In genomic region chr17:35141971-35142370, GRCm38 (mm10) we compare ENCODE assay signal across 29 mouse cellular contexts. TPM values are rescaled to one million over a fixed set of nuclear protein-coding genes. Genes with fewer than 3 reads are reported as not detected.
DNase-seq lines count a peak whose midpoint lies in the region; ATAC-seq lines count a peak whose summit lies in the region.
"Had no signal": no experiment of that assay in that cellular context is flagged by ENCODE, and none has a peak within 500 bp of the region (broad histone marks: within the 10 kb centered on the region; RNA-seq: fewer than 3 reads in every experiment).

No protein-coding gene starts in this region.

- no peaks in the 10 kb centered on the region for H3K9me3 ChIP-seq in neural tube, embryonic 12.5 days
- H3K9me3 ChIP-seq: embryonic facial prominence, embryonic 13.5 days; intestine, embryonic 15.5 days; neural tube, embryonic 13.5 days had no signal

- no peaks in the 10 kb centered on the region for H3K27me3 ChIP-seq in neural tube, embryonic 12.5 days (replicated peaks)
- H3K27me3 ChIP-seq: embryonic facial prominence, embryonic 13.5 days; intestine, embryonic 15.5 days; neural tube, embryonic 13.5 days had no signal

- ATAC-seq in neural tube, embryonic 12.5 days (ENCODE audit: low FRiP score, low read depth) = no peak
- ATAC-seq: CD4-positive, CD25-positive, alpha-beta regulatory T cell, adult 4 months; forebrain, postnatal 0 days; hindbrain, postnatal 0 days; intestine, embryonic 15.5 days had no signal

- H3K27ac ChIP-seq in neural tube, embryonic 12.5 days = no peak overlapping the region
- H3K27ac ChIP-seq: embryonic facial prominence, embryonic 13.5 days; hindbrain, embryonic 10.5 days; hindbrain, postnatal 0 days; intestine, embryonic 15.5 days; kidney, postnatal 0 days; liver, embryonic 14.5 days; neural tube, embryonic 13.5 days; stomach, postnatal 0 days had no signal

- WGBS in neural tube, embryonic 12.5 days = 92% methylated on average over 6 of the region's 6 CpGs

- no peak for DNase-seq in neural tube, embryonic 10.5 days (ENCODE audit: extremely low spot score, low spot score)
- DNase-seq in adrenal gland, adult (ENCODE audit: inconsistent age in 2 of 2, low spot score in 1 of 2) = peak; percentile 94 to 96
- DNase-seq in adrenal gland, postnatal 10 days = peak; percentile 86
- peak; percentile 86 for DNase-seq in testis, postnatal 10 days (ENCODE audit: low spot score)
- no peak for DNase-seq in spleen, adult 18-20 months
- no peak for DNase-seq in gastrocnemius, postnatal 10 days
- DNase-seq: cerebellum, adult 11 months; cerebellum, postnatal 10 days; forebrain, postnatal 0 days; heart, postnatal 14 days; kidney, adult 8-10 months; liver; lung, embryonic 14.5 days; lung, postnatal 14 days; midbrain, embryonic 14.5 days; right cerebral cortex, adult 18-20 months; thymus, postnatal 36 days had no signal

- H3K4me1 ChIP-seq in neural tube, embryonic 12.5 days = peaks cover 15% of the 10 kb centered on the region

- H3K4me2 ChIP-seq in neural tube, embryonic 12.5 days (replicated peaks) = no peak overlapping the region
- H3K4me2 ChIP-seq: embryonic facial prominence, embryonic 13.5 days; intestine, embryonic 15.5 days; lung, embryonic 14.5 days; neural tube, embryonic 13.5 days had no signal

- peaks cover 89% of the 10 kb centered on the region for H3K36me3 ChIP-seq in neural tube, embryonic 12.5 days

- peak overlapping the region; percentile 38; the same call in 1 of the 2 replicates for H3K9ac ChIP-seq in neural tube, embryonic 12.5 days
- H3K9ac ChIP-seq: embryonic facial prominence, embryonic 13.5 days; forebrain, postnatal 0 days; intestine, embryonic 15.5 days; liver, embryonic 14.5 days; lung, embryonic 14.5 days; neural tube, embryonic 13.5 days had no signal

- H3K4me3 ChIP-seq in neural tube, embryonic 12.5 days = no peak overlapping the region
- H3K4me3 ChIP-seq: embryonic facial prominence, embryonic 13.5 days; intestine, embryonic 15.5 days; neural tube, embryonic 13.5 days had no signal

RNA-seq across cellular contexts. Expression of gene Bag6, which starts 7.0 kb away (rescaled TPM):
- polyA plus RNA-seq in neural tube, embryonic 12.5 days (2016; fragmentation: Nextera tagmentation; extraction: Ambion mirVana) = 82.8 and 84.5 TPM in 2 replicates
- total RNA-seq in adrenal gland, postnatal 10 days (2021) = 100 to 1,000 TPM; 300 to 349 TPM
- total RNA-seq in gastrocnemius, postnatal 10 days (2021) = 100 to 1,000 TPM; 217 to 220 TPM

RNA-seq across cellular contexts. Expression of gene Apom, which starts 10.1 kb away (rescaled TPM):
- polyA plus RNA-seq in neural tube, embryonic 12.5 days (2016; fragmentation: Nextera tagmentation; extraction: Ambion mirVana) = 0.32 and 0.93 TPM in 2 replicates
- 100 to 1,000 TPM in 1 of 2 experiments, 10 to 100 TPM in 1; 44.8 to 115 TPM for total RNA-seq in adrenal gland, postnatal 10 days (2021)
- not detected for total RNA-seq in gastrocnemius, postnatal 10 days (2021)
- total RNA-seq: common myeloid progenitor, adult 5-6 weeks; gastrocnemius, adult 8-10 months; heart, postnatal 14 days had no signal
- polyA plus RNA-seq: forebrain, postnatal 0 days; hindbrain, postnatal 0 days had no signal

RNA-seq across cellular contexts. Expression of gene D17H6S53E, which starts 15.8 kb away (rescaled TPM):
- polyA plus RNA-seq in neural tube, embryonic 12.5 days (2016; fragmentation: Nextera tagmentation; extraction: Ambion mirVana) = 6.1 and 7.8 TPM in 2 replicates
- 10 to 100 TPM; 26.0 to 28.5 TPM for total RNA-seq in adrenal gland, postnatal 10 days (2021)
- total RNA-seq in gastrocnemius, postnatal 10 days (2021) = 10 to 100 TPM; 11.8 to 18.8 TPM

RNA-seq across cellular contexts. Expression of gene Csnk2b, which starts 20.1 kb away (rescaled TPM):
- polyA plus RNA-seq in neural tube, embryonic 12.5 days (2016; fragmentation: Nextera tagmentation; extraction: Ambion mirVana) = 289 and 295 TPM in 2 replicates
- total RNA-seq in adrenal gland, postnatal 10 days (2021) = 100 to 1,000 TPM; 198 to 200 TPM
- total RNA-seq in gastrocnemius, postnatal 10 days (2021) = 100 to 1,000 TPM; 165 to 166 TPM

RNA-seq across cellular contexts. Expression of gene Gpank1, which starts 20.7 kb away (rescaled TPM):
- 24.9 and 28.0 TPM in 2 replicates for polyA plus RNA-seq in neural tube, embryonic 12.5 days (2016; fragmentation: Nextera tagmentation; extraction: Ambion mirVana)
- total RNA-seq in adrenal gland, postnatal 10 days (2021) = 10 to 100 TPM; 10.8 to 11.4 TPM
- total RNA-seq in gastrocnemius, postnatal 10 days (2021) = 1 to 10 TPM; 4.9 to 6.3 TPM

Comparison
In these comparisons a context has a peak if more than half of its experiments do, and no peak if none do; other contexts are left out.
1. DNase-seq: peak in adrenal gland, adult (2 of 2), adrenal gland, postnatal 10 days (single experiment) and testis, postnatal 10 days (single experiment); none in neural tube, embryonic 10.5 days (single experiment), spleen, adult 18-20 months (0 of 2) and gastrocnemius, postnatal 10 days (single experiment).
2. RNA of gene Apom, which starts 10.1 kb away (total RNA-seq): 44.8 to 115 TPM in adrenal gland, postnatal 10 days; not detected in gastrocnemius, postnatal 10 days; every median in the first group is over 10 times any median in the second.